Mouse (Mus musculus): ENCODE measurements around the gene Nectin3.
"Not testable (repeated sequence)": the region's sequence is repeated elsewhere in the genome, so short reads cannot be mapped to it uniquely, and the experiment has no call there.

Nectin3 gene

DNA sequence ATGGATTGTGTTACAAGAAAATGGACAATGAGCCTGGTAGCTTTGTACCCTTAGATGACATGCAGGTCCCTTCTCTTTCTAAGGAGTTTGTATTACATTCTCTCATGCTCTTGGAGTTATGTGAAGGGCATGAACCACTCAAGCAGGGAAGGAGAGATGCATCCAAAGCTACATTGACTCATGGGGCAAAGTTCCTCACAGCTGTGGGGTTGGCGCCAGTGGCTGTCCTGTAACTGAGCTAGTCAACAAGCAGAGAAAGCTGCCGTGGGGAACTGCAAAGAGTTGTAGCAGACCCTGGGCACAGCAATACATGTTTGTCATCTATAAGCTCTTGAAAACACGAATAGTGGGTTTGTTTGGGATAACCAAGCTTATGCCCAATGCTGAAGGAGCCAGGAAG is 82.1 kb downstream of the Nectin3 start:
- in situ Hi-C loops (cut with MboI, MseI), result no loop called here

DNA sequence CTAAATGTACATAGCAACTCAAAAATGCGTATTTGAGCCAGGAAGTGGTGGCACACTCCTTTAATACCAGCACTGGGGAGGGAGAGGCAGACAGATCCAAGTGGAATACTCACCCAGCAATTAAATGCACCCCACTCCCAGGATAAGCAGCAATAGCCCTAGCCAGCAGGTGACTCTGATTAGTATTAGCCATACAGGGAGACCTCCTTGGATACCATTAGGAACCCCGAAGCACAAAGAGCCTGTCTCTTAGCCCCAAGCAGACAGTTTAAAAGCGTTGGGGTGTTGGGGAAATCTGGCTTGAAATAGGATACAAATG is 87.6 kb downstream of the Nectin3 start:
- in situ Hi-C loops (cut with MboI, MseI), result no loop called here

DNA sequence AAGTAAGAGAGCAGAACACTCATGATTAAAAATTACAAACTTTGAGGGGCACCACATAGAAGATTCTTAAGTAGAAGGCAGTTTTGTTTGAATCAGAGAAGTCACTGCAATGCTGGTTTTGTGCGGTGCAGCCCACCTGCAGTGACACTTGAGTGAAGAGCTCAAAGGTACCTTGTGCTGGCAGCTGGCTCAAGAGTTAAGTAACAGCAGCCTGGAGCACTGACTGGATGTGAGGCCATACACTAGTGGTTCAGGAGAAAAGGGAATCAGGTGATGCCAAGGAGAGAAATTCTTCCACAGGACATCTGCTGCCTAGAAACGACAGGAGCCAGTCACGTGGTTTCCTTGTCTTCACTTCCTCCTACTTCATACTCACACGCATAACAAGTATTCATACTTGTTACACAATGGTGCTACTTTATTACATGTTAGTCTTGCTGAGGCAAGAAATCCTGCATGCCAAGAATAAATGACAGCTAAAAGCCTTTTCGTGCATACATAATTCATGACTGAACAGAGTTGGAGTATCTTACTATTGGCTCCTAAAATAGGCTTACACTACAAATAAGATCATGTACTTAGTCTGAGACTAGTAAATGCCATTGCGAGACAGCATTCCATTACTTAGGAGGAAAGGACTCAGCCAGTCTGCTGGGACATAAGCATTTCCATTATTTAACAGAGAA is 88.1 kb downstream of the Nectin3 start:
- in situ Hi-C loops (cut with MboI, MseI), result no loop called here

DNA sequence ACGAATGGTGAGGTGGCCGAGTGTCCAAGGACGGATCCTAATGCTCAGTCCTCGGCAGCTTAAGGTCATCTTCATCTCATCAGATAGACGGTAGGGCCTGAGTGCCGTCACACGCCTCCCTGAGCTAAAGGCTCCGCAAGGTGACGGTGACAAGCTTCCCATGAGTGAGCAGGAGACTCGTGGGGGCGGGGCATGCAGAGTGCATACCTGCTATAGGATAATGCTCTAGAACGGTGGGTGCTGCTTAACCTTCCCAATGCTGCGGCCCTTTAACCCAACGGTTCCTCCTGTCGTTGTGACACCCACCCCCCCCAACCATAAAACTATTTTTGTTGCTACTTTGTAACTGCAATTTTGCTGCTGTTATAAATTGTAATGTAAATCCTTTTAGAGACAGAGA is 90.3 kb downstream of the Nectin3 start:
- in situ Hi-C loops (cut with MboI, MseI), result no loop called here

DNA sequence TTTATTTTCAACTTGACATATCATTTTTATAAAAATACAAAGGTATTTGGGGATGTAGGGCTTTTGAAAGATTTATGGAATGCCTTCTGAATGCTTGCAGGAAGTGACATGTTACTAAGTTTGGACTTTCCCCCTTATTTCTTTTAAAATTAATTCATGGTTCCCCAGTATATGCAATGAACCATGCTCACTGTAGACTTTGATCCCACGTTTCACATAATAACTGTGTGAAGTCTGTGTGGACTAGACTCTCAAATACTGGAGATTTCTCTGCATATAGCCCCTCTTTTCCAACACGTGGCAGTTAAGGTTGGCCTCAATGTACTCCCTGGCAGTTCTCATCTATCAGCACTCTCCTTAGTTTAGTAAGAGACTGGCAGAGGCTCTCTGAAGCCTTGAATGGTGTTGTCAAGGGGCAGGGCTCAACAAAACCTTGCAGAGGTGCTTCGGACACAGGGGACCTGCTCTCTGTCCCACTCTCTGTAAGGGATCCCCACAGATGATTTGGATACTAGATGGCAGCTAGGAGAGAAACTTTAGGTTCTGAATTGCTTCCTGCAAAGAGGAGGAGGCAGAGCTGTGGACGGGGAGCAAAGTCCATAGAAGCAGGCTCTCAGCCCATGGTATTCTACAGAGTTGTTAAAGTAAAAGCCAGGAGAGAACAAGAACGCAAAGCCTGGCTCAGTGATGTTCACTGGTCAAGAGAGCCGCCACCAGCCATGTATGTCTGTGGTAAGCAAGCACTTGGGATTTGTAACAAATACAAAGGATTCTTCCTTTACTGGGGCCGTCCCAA is 91.3 kb downstream of the Nectin3 start:
- in situ Hi-C loops (cut with MboI, MseI), result no loop called here

DNA sequence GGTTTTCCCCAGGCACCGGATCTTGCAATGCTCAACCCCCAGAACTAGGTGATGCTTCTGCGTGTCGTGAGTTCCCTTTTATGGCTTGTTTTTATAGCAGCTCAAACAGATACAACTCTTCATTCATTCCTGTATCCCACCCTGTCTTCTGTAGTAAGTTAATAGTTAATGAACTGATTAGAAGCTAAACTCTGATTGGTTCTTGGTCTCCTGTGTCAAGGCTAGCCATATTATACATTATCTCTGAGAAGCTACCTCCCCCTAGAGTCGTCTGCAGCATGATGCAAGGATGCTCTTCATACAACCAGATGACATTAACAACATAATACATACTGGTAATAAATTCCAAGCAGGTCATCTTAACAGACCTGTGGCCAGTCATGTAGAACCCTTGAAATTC is 100.4 kb downstream of the Nectin3 start:
- in situ Hi-C loops (cut with MboI, MseI), result no loop called here

DNA sequence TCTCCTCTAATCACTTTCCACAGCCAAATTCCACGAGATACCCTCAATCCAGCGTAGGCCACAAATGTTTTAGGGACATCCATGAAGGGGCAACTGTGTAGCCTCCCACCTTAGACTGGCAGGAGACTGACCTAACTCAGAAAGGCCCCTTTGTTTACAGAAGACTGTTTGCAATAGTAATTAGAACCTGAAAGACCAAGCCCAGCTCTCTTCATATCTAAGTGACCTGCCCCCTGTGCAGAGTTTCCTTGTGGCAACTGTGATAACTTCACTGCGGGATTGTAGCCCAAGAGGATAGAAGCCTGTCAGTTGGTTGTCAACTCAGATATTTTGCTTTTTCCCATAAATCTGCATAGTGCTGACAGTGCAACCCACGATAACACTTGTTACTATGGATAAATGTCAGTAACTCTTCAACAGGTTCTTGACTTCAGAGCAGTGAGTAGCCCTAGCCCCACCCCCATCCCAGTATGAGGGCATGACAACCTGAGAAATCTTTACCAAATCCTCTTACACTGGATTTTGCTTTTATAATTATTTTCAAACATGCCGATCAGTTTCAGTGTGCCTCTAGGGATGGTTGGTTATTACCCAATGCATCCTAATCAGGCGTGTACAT is 108.8 kb downstream of the Nectin3 start:
- in situ Hi-C loops (cut with MboI, MseI), result no loop called here

DNA sequence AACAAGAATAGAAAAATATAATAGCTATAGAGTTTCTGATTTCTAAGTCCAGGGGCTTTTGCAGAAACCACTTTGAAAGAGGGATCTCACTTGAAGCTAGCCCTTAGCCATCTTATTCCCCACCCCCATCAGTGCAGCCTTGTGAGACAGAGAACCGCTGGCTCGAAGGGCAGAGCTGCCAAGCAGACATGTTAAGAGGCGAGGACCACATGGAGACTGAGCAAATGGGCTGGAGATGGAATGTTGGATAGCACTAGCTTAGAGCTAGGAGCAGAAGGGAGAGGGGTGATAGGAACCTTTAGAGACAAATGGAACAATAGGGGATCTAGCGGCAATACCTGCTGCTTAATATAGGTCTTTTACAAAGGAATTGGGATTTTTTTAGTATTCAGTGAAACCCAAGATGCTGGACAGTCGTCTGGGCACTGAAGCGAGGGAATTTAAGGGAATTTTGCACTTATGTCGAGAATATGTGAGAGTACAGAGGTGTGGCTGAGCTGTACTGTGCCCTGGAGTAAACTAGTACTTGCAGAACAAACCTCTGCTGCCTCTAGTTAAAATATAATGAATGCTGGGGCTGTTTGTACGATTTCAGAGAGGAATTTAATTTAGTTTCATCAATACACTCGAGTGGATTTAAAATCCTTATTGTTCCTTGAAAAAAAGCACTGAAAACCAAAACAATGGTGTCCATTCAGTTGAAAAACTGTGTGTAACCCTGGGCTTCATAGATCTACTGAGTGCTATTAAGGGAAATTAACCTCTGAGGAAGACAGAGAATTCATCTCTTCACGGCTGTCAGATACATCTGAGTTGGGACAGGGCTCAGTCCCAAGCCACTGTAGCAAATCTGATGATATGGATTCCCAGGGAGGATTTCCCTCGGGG is 109.6 kb downstream of the Nectin3 start:
- in situ Hi-C loops (cut with MboI, MseI), result no loop called here

DNA sequence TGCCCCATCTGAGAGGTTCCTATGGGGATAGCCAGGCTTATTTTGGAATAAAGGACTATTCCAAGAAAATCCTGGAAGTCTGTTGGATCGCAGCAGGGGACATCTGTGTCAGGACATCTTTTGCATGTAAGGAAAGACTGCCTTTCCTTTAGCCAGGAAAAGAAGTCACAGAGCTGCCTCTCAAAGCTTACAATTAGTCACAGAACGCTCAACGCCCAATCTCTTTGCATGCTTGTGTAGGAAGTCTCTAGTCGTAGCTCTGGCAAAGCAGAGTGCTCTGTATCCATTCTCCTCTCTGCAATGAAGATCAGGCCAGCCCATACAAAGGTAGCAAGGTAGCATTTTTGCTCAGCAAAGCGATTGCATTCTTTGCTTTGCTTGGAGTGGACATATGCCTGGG is 114.0 kb downstream of the Nectin3 start:
- in situ Hi-C loops (cut with MboI, MseI), result no loop called here

DNA sequence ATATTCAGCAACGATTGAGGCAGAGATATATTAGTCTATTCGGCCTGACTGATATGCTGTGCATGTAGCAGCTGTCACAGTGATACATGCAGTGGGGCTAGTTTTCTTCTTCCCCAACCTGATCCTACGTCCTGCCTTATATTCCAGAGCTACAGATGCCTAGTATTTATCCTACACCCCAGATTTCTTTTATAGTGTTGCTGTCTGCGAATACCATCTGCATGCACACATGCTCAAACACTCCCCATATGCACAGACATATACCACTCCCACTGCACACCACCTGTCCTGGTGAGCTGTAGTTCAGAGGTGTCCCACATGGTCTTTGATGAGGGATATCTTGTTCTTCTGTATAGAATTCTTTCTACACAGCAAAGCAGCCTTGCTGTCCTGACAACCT is 115.0 kb downstream of the Nectin3 start:
- in situ Hi-C loops (cut with MboI, MseI), result no loop called here

DNA sequence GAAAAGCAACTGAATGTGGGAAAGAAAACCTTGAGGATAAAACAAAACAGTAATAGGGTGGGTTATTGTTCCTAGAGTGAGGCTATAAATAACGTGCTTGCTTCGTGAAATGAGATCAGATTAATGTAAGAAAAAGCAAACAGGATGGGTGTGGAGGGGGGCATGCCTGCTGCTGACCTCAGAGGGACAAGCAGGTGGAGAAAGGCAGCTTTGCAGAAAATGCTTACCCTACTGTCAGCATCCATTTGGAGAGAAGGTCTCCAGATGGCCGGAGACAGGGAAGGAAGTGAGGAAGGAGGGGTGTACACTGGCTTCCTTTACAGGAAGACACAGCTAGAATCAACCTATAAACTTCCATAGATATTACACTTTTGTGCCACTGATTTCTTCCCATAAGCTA is 121.8 kb downstream of the Nectin3 start:
- in situ Hi-C loops (cut with MboI, MseI), result no loop called here

DNA sequence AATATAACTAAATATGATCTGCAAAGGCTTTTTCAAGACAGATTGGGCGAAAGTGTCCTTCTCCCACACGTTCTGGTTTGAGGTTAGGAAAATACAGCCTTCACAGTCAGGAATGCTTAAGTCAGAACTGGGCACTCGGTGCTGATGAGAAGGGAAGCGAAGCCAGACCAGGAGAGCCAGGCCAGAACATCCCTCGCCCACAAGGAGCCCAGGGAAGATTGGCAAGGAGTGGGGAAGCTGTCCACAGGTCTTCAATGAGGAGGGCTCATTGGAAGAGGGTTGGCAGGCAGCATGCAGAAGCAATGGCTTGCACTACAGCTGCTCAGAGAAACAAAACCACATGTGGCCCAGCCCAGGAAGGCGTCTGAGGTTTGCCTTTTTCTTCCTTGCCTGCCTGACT is 136.3 kb downstream of the Nectin3 start:
- in situ Hi-C loops (cut with MboI, MseI), result no loop called here

DNA sequence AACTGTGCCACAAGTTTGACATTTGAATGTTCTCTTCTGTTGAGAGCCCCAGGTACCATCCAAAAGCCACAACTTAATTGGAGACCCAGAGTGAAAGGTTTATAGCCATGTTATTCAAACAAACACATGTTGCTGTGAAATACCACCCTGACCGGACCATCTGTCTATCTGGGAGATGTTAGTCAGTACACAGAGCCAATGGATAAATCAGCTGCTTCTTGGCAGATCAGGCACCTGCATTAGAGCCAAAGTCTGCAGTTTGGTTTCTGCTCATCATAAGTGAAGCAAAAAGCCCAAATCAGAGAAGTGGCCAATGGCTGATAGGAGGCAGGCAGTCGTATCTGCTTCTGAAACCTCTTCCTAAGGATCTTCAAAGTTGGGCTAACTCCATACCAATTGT is 140.7 kb downstream of the Nectin3 start:
- in situ Hi-C loops (cut with MboI, MseI), result not testable (repeated sequence)

DNA sequence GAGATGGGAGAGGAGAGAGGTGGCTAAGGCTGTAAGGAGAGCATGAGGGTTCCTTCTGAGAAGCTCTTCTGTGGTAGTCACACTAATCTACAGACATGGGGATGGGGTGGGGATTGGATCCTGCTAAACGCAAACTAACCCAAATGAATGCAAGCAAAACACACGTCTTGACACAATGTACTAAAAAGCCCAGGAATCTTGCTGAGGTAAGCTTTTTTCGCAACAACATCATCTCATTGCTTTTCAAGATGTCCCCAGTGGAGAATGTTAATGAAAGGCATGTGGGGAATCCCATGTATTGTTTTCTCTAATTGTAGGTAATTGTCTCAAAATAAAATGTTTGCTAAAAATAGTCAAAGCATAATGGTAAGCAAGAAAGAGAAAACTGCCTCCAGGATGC is 141.7 kb downstream of the Nectin3 start:
- in situ Hi-C loops (cut with MboI, MseI), result no loop called here

All from regulatory T cell (primary cell).